Mouse (Mus musculus) stomach, postnatal 0 days (tissue): ENCODE data around the gene 5031439G07Rik. TPM values are rescaled to one million over a fixed set of nuclear protein-coding genes. Genes with fewer than 3 reads are reported as not detected.
A peak's percentile ranks its signal among the peaks of the same experiment; 100 is the strongest.

ENCODE experiments used
- ATAC-seq: fragments of 200-750 bp; cut with Nextera tagmentation; 2 replicates; pipeline ENCODE4 v1.8.0; 2017; ENCODE audit not compliant: low FRiP score, low TSS enrichment
- DNase-seq: peaks from one replicate; pipeline ENCODE4 v3.0.0-alpha.2; 2016; ENCODE audit warnings: low spot score
- H3K27ac ChIP-seq: fragments of 300-500 bp; sonication (generic); replicated peaks from 2 replicates; pipeline ENCODE4 v1.5.1; 2014; ENCODE audit warnings: mild to moderate bottlenecking, control low read depth
- H3K27me3 ChIP-seq: fragments of 300-500 bp; sonication (generic); 2 replicates; pipeline ENCODE4 v1.6.1; 2014; ENCODE audit warnings: low read length; ENCODE audit not compliant: control insufficient read depth, insufficient read depth
- H3K36me3 ChIP-seq: fragments of 300-500 bp; sonication (generic); 2 replicates; pipeline ENCODE4 v1.6.1; 2014; ENCODE audit warnings: low read length, mixed read lengths; ENCODE audit not compliant: control insufficient read depth, insufficient read depth
- H3K4me1 ChIP-seq: fragments of 300-500 bp; sonication (generic); replicated peaks from 2 replicates; pipeline ENCODE4 v1.6.1; 2014; ENCODE audit warnings: antibody characterized with exemption; ENCODE audit not compliant: control insufficient read depth, insufficient read depth
- H3K4me2 ChIP-seq: fragments of 300-500 bp; sonication (generic); replicated peaks from 2 replicates; pipeline ENCODE4 v1.6.1; 2014; ENCODE audit warnings: low read depth, mild to moderate bottlenecking, control low read depth, moderate library complexity
- H3K4me3 ChIP-seq: fragments of 300-500 bp; sonication (generic); 2 replicates; pipeline ENCODE4 v1.5.1; 2014; ENCODE audit warnings: low read depth, low read length, control low read depth
- H3K9ac ChIP-seq: fragments of 300-500 bp; sonication (generic); 2 replicates; pipeline ENCODE4 v1.6.1; 2014; ENCODE audit warnings: mild to moderate bottlenecking, low read length, control low read depth, mixed read lengths
- H3K9me3 ChIP-seq: fragments of 300-500 bp; sonication (generic); 2 replicates; pipeline ENCODE4 v1.6.1; 2016; ENCODE audit warnings: low read length; ENCODE audit not compliant: control insufficient read depth
- CTCF ChIP-seq: IDR thresholded peaks from 2 replicates; pipeline ENCODE4 v1.5.1; 2016; ENCODE audit warnings: antibody characterized with exemption, low read depth, mild to moderate bottlenecking, moderate library complexity
- EP300 ChIP-seq: optimal IDR thresholded peaks from 2 replicates; pipeline ENCODE3; 2016; ENCODE audit warnings: antibody characterized with exemption
- WGBS: fragments of 180-500 bp; shearing (Covaris S2); extraction: QIAGEN DNeasy Blood & Tissue Kit; methylation state at CpG from one replicate; pipeline ENCODE4 v1.1.7; 2014; 5-methylcytosine and 5-hydroxymethylcytosine counted together
- polyA plus RNA-seq: library from polyadenylated mRNA; unstranded; fragments of >200 nt; fragmentation: Nextera tagmentation; extraction: Ambion mirVana; gene quantifications from 2 replicates; pipeline ENCODE4 v1.2.1, GENCODE M21; 2015

The 5031439G07Rik gene
- polyA plus RNA-seq, 1 experiment from 2014 or later = 6.6 TPM

- DNase-seq (peak; percentile 77), ATAC-seq (peak; percentile 49; the same call in 1 of the 2 replicates)
- 0% methylated on average over 1 of the region's 1 CpGs for WGBS
- Histone ChIP-seq H3K27ac (no peak overlapping the region), H3K9me3 (no peaks in the 10 kb centered on the region), H3K27me3 (no peaks in the 10 kb centered on the region), H3K4me1 (no peaks in the 10 kb centered on the region), H3K9ac (no peak overlapping the region), H3K36me3 (no peaks in the 10 kb centered on the region), H3K4me2 (no peak overlapping the region), H3K4me3 (no peak overlapping the region)
- TF ChIP-seq CTCF (peak; percentile 83), EP300 (no peak)
Measured at GRCm38 (mm10) chr15:84995967-84996366, 7.6 kb upstream of the 5031439G07Rik start.

GRCm38 (mm10) chr15:84995041-84995440 is 6.7 kb upstream of the 5031439G07Rik start:
- H3K27ac ChIP-seq = peak overlapping the region; percentile 75
- TF ChIP-seq EP300 = no peak
- TF ChIP-seq CTCF = no peak
- no peaks in the 10 kb centered on the region for H3K27me3 ChIP-seq
- H3K4me1 ChIP-seq = no peaks in the 10 kb centered on the region
- no peak overlapping the region; the same call in 1 of the 2 replicates for H3K9ac ChIP-seq
- 38% methylated on average over 6 of the region's 6 CpGs for WGBS
- no peak overlapping the region for H3K4me2 ChIP-seq
- no peak overlapping the region for H3K4me3 ChIP-seq
- DNase-seq (no peak), ATAC-seq (no peak; the same call in 1 of the 2 replicates)
- H3K36me3 ChIP-seq = no peaks in the 10 kb centered on the region
- no peaks in the 10 kb centered on the region for H3K9me3 ChIP-seq

- WGBS = 18% methylated on average over 6 of the region's 6 CpGs
- H3K4me2 ChIP-seq = no peak overlapping the region
- H3K9me3 ChIP-seq = no peaks in the 10 kb centered on the region
- H3K36me3 ChIP-seq = no peaks in the 10 kb centered on the region
- H3K27ac ChIP-seq = peak overlapping the region; percentile 75
- H3K9ac ChIP-seq = no peak overlapping the region; the same call in 1 of the 2 replicates
- DNase-seq = no peak
- no peak overlapping the region for H3K4me3 ChIP-seq
- no peaks in the 10 kb centered on the region for H3K27me3 ChIP-seq
- H3K4me1 ChIP-seq = no peaks in the 10 kb centered on the region
- no peak for TF ChIP-seq CTCF
- no peak for TF ChIP-seq EP300
- ATAC-seq = no peak
Measured at GRCm38 (mm10) chr15:84994498-84994897, 6.1 kb upstream of the 5031439G07Rik start.

- H3K4me2 ChIP-seq = no peak overlapping the region
- no peaks in the 10 kb centered on the region for H3K27me3 ChIP-seq
- TF ChIP-seq EP300 (no peak), CTCF (no peak)
- ATAC-seq (no peak), DNase-seq (no peak)
- H3K36me3 ChIP-seq = no peaks in the 10 kb centered on the region
- H3K9me3 ChIP-seq = no peaks in the 10 kb centered on the region
- H3K9ac ChIP-seq = no peak overlapping the region
- 74% methylated on average over 7 of the region's 7 CpGs for WGBS
- no peak overlapping the region for H3K27ac ChIP-seq
- H3K4me1 ChIP-seq = no peaks in the 10 kb centered on the region; the same call in 1 of the 2 replicates
- no peak overlapping the region for H3K4me3 ChIP-seq
Measured at GRCm38 (mm10) chr15:84989771-84990170, 1.4 kb upstream of the 5031439G07Rik start.

- H3K9me3 ChIP-seq = no peaks in the 10 kb centered on the region
- no peaks in the 10 kb centered on the region for H3K27me3 ChIP-seq
- WGBS = 70% methylated on average over 3 of the region's 3 CpGs
- no peak for ATAC-seq
- H3K4me2 ChIP-seq = no peak overlapping the region
- no peak for DNase-seq
- peak overlapping the region; percentile 78; the same call in 1 of the 2 replicates for H3K27ac ChIP-seq
- no peaks in the 10 kb centered on the region; the same call in 1 of the 2 replicates for H3K4me1 ChIP-seq
- no peak overlapping the region for H3K9ac ChIP-seq
- H3K36me3 ChIP-seq = no peaks in the 10 kb centered on the region
- no peak for TF ChIP-seq CTCF
- TF ChIP-seq EP300 = no peak
- H3K4me3 ChIP-seq = no peak overlapping the region
Measured at GRCm38 (mm10) chr15:84989098-84989497, 747 bp upstream of the 5031439G07Rik start.

GRCm38 (mm10) chr15:84987020-84987815 is 1.1 kb downstream of the 5031439G07Rik start:
- Histone ChIP-seq H3K4me2 (peak overlapping the region; percentile 93), H3K27me3 (no peaks in the 10 kb centered on the region), H3K9me3 (no peaks in the 10 kb centered on the region), H3K4me1 (no peaks in the 10 kb centered on the region; the same call in 1 of the 2 replicates), H3K4me3 (peak overlapping the region; percentile 74), H3K36me3 (no peaks in the 10 kb centered on the region), H3K27ac (peak overlapping the region; percentile 91), H3K9ac (peak overlapping the region; percentile 92)
- WGBS = 1% methylated on average over 40 of the region's 53 CpGs
- DNase-seq = peak; percentile 57
- peak; percentile 64 for ATAC-seq
- TF ChIP-seq CTCF (no peak), EP300 (no peak)
